ENCODE assay signal across 9 mouse cellular contexts in genomic region chr5:89819531-89819930, GRCm38 (mm10).
A peak's percentile ranks its signal among the peaks of the same experiment; 100 is the strongest.
DNase-seq lines count a peak whose midpoint lies in the region; ATAC-seq and TF ChIP-seq lines count a peak whose summit lies in the region.
"Had no signal": no experiment of that assay in that cellular context is flagged by ENCODE, and none has a peak within 500 bp of the region (broad histone marks: within the 10 kb centered on the region; RNA-seq: fewer than 3 reads in every experiment).

No protein-coding gene starts in this region.

- peaks cover 2% of the 10 kb centered on the region; the same call in 1 of the 2 replicates for H3K79me2 ChIP-seq in heart, adult 2 months (replicated peaks; ENCODE audit: control insufficient read depth, insufficient read depth, low read length)

- no peak overlapping the region for H3K9ac ChIP-seq in heart, adult 2 months (ENCODE audit: low read depth, low read length)
- H3K9ac ChIP-seq: lung, embryonic 15.5 days had no signal

- H3K27me3 ChIP-seq in heart, adult 2 months (ENCODE audit: control insufficient read depth, insufficient read depth, low read length): no peaks in the 10 kb centered on the region
- H3K27me3 ChIP-seq: lung, embryonic 15.5 days had no signal

- intact Hi-C loops in heart, adult 2 months (cut with DNase I): loop anchor here (2.0 kb wide), 1 partner anchor 105 kb away; no protein-coding TSS in a partner anchor

- 19% methylated on average over 3 of the region's 3 CpGs for WGBS in heart, adult 2 months

- TF ChIP-seq POLR2A in heart, adult 2 months (IDR thresholded peaks at IDR 0.05; ENCODE audit: insufficient read depth, low read depth, low read length): no peak

- no peaks in the 10 kb centered on the region for H3K4me1 ChIP-seq in heart, adult 2 months (ENCODE audit: control insufficient read depth, insufficient read depth, low read length)

- ATAC-seq in activated CD4-positive, CD25-positive, alpha-beta regulatory T cell, adult 4 months: no peak

- peak; percentile 79 for TF ChIP-seq CTCF in heart, adult 2 months (IDR thresholded peaks at IDR 0.05)

- no peak for DNase-seq in heart, adult 2 months
- no peak for DNase-seq in heart, adult 11 months
- DNase-seq in right cerebral cortex, adult 18-20 months: peak; percentile 17
- DNase-seq in right cerebral cortex, postnatal 25 days: no peak
- DNase-seq in embryo, embryonic 10 days (ENCODE audit: low spot score): peak; percentile 50
- peak; percentile 57 for DNase-seq in right cerebral cortex, postnatal 14 days
- no peak for DNase-seq in frontal cortex, postnatal 36 days (ENCODE audit: low spot score in 2 of 2)

- H3K4me3 ChIP-seq in heart, adult 2 months: no peak overlapping the region
- H3K4me3 ChIP-seq: lung, embryonic 15.5 days had no signal

- H3K36me3 ChIP-seq in heart, adult 2 months (ENCODE audit: control insufficient read depth, insufficient read depth, low read length): no peaks in the 10 kb centered on the region
- H3K36me3 ChIP-seq: lung, embryonic 15.5 days had no signal

- TF ChIP-seq EP300 in heart, adult 2 months (IDR thresholded peaks at IDR 0.05; ENCODE audit: insufficient read depth, low read depth, low read length): no peak

- no peak overlapping the region for H3K27ac ChIP-seq in heart, adult 2 months
- H3K27ac ChIP-seq: lung, embryonic 15.5 days had no signal

Comparison
In these comparisons a context has a peak if more than half of its experiments do, and no peak if none do; other contexts are left out.
1. DNase-seq: peak in right cerebral cortex, adult 18-20 months (single experiment), embryo, embryonic 10 days (single experiment) and right cerebral cortex, postnatal 14 days (single experiment); none in heart, adult 2 months (0 of 2), heart, adult 11 months (single experiment), right cerebral cortex, postnatal 25 days (single experiment) and frontal cortex, postnatal 36 days (0 of 2).